Mouse (Mus musculus) v-Abl transformed pro-B cells (cell line): Measurements from ENCODE around the gene Adtrp.

Source experiments
- in situ Hi-C, 2 experiments: fragments of 400-800 bp; cut with MboI; formaldehyde crosslinking; loops; one replicate each; pipeline ENCODE4 v1.15.1; 2025; ENCODE audit not compliant: unreplicated experiment in 2 of 2

The Adtrp gene

DNA sequence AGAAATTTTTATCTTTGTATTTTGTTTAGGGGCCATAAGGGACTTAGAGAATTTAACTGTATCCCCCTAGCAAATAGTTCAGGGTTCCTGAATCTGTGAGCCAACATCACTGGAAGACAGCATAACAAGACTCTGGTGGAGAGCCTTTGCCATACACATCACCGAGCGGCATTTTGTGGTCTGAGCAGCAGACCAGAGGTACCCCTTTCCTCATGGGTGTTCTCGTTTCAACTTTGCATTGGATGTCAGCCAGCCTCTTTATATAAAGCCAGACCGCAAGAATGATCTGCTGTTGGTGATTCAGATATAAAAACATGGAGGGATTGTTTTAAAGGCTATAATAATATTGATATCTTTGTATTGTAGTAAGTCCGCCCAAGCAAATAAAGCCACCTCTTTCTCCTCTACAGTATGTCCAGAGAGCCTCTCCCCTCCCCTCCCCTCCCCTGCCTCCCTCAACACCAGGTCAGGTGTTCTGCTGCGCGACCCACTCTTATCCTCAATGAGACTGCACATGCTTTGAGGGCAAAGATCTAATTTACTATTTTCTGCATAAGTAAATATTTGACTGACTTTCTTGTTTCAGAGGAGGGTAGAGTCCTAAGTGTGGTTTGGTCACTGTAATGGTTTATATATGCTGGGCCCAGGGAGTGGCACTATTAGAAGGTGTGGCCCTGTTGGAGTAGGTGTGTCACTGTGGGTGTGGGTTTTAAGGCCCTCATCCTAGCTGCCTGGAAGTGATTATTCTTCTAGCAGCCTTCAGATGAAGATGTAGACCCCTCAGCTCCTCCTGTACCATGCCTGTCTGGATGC, 62.4 kb downstream of the Adtrp start:
- in situ Hi-C loops, result no loop called here

GRCm38 (mm10) chr13:41780296-41780695, 67.2 kb downstream of the Adtrp start:
- in situ Hi-C loops, result no loop called here

GRCm38 (mm10) chr13:41779603-41780180, 67.8 kb downstream of the Adtrp start:
- in situ Hi-C loops, result no loop called here

DNA sequence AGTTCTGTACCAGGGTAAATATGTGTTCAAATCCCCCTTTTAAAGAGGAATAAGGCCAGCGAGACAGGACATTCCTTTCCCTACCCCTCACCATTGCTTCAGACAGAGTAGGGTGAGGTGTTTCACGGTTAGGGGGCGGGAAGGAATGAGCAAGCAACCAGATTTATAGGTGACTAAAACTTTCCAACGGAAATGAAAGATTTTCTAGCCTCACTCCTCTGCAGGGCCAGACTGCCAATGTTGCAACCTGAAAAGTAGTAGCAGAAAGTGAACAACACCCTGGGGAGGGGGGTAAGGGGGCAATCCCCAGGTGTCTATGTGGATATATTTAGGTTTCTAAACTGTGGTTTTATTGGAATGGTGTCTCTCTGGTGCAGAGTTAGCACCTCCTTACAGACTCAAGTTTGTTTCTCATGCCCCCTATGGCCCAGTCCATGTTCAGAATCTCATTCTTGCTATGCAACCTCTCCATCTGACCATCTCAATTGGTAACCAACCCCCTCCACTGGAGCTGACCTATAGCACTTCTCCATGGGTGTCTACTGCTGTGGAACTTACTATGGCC, 73.6 kb downstream of the Adtrp start:
- in situ Hi-C loops, result no loop called here

GRCm38 (mm10) chr13:41771061-41771460, 76.4 kb downstream of the Adtrp start:
- in situ Hi-C loops, result no loop called here

GRCm38 (mm10) chr13:41767941-41768340, 79.5 kb downstream of the Adtrp start:
- in situ Hi-C loops, result no loop called here

GRCm38 (mm10) chr13:41761986-41762385, 85.5 kb downstream of the Adtrp start:
- in situ Hi-C loops, result no loop called here

DNA sequence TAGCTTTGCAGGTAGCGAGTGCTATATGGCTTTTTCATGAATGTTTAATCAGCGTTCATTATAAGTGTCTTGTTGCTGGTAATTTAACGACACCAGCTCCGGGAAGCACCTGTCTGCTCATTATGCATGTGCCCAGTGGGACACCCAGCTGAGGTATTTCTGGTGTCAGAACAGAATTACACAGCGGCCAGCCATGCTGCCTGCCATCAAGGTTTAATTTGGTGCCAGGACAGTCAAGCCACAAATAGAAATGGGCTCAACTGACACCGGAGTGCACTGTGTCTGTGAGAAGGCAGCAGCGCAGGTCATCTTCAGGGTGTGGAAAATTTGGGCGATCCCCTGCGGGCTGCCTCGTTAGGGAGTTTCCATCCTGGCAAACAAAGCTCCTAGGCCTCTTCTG, 87.0 kb downstream of the Adtrp start:
- in situ Hi-C loops, result no loop called here

- in situ Hi-C loops, result no loop called here
Observed at GRCm38 (mm10) chr13:41758550-41759465, 88.7 kb downstream of the Adtrp start.

- in situ Hi-C loops, result no loop called here
Observed at GRCm38 (mm10) chr13:41753114-41753513, 94.4 kb downstream of the Adtrp start.

- in situ Hi-C loops, result no loop called here
Observed at GRCm38 (mm10) chr13:41750481-41750880, 97.0 kb downstream of the Adtrp start.

DNA sequence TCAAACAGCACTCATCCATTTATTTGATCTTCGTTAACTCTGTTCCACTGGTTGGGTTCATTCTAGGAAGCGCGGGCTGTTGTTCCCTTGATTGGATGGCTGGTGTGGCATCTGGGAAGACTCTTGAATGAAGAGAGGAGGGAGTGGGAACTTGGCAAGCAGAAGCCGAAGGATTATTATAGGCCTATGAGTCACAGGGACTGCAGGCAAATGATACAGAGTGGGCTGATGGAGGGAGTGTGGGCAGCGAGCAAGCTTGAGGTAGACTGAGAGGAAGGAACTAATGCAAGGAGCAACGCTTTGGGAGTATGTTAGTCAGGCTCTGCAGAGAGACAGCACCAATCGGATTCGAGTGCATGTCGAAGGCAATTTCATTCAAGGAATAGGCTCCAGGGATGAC, 98.6 kb downstream of the Adtrp start:
- in situ Hi-C loops, result loop anchor here (5.0 kb wide), 2 partner anchors 493 to 498 kb away; no protein-coding TSS in a partner anchor

- in situ Hi-C loops, result loop anchor here (5.0 kb wide), 2 partner anchors 495 to 500 kb away; no protein-coding TSS in a partner anchor
Observed at GRCm38 (mm10) chr13:41747691-41748090, 99.8 kb downstream of the Adtrp start.

DNA sequence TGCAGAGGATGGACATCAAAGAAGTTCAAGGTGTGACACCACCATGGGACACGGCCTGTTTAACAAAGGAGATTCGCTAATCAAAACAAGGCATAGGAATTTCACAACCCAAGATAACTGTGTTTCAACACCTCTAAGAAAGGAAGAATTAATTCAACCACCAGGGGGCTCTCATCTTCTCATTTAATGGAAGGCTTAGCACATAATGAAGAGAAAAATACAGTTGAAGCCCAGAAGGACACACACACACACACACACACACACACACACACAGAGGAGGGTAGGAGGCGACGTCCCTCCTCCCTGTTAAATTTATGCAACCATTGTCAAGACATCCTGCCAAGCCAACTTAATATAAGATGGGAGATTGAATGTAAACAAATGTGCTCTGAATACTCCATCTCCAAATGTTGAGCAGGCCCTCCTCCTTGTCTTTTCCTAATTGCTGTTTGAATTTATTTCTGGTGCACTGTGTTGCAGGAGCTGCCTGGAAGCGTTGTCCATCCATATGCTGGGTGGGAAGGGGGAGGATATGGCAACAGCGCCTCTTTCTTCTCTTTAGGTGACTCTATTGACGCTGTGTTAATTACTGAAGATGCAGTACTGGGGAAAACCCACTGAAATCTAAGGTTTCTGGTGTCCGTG, 100.4 kb downstream of the Adtrp start:
- in situ Hi-C loops, result loop anchor here (5.0 kb wide), 2 partner anchors 495 to 500 kb away; no protein-coding TSS in a partner anchor

DNA sequence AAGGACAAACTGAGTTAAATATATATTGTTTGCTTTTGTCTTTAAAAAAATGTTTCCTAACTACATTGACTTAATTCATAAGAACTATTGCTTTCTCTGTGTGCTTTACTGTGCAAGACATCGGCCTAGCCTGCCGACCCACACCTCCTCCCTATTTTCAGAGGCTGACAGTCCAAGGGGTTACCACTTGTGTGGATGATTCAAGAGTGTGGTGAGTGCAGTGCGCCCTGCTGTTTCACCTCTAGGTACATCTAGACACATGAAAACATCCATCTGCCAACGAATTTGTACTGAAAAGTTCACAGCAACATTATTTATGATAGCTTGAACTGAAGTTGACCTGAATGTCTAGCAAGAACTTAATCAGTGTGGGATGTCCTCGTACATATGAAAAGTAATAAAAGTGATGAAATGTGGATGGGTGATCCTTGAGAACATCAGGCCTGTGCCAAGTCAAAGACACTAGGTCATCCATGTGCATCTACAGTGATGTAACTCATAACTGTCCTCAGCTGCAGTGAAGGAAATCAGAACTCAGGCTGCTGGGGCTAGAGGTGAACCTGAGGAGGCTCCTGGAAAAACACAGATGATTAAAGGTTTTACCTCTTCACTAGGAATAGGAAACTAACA, 106.9 kb downstream of the Adtrp start:
- in situ Hi-C loops, result no loop called here

DNA sequence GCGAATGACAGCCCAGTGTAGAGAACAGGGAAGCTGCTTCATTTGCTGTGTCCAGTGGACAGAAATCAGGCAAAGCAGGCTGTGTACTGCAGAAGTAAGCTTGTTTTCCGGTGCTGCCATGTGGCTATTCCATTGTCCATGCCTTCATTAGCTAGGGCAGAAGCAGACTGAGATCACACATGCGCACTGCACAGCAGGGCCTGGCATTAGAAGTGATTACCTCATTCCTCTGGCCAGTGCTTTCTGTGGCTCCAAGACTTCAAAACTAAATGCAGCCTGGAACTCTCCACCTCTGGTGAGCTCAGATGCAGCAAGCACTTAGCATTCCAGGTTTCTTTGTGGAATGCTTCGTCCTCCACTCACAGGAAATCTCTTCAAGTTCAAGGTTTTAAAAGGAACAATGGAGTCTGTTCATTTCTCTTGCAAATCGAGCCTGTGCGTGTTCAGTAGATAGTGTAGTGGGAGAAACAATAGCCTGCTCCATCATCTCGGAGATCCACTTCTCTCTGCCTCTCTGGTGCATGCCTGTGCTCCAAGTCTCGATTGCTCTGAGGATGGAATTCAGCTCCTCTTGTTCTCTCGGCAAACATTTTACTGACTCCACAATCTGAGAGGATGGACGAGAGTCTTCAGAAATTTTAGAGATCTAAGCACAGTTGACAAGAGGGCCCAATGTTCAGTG, 109.7 kb downstream of the Adtrp start:
- in situ Hi-C loops, result no loop called here

DNA sequence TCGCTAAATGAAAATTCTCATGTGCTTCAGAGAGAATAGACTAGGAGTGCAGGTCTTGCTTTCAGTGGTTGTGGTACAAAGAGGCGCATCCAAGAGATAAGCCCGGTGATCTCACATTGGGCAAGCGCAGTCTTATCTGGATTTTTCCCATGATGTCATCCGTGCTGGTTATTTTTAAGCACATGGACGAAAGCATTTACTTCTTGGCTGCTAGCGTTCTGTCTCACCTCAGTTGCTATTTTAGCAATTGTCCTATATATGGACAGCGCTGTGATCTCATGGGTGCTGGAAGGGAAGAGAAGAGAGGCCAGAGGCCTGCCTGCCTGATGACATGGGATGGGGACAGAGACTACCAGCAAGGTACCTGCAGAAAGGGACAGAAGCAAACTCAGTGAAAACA, 117.8 kb downstream of the Adtrp start:
- in situ Hi-C loops, result no loop called here

DNA sequence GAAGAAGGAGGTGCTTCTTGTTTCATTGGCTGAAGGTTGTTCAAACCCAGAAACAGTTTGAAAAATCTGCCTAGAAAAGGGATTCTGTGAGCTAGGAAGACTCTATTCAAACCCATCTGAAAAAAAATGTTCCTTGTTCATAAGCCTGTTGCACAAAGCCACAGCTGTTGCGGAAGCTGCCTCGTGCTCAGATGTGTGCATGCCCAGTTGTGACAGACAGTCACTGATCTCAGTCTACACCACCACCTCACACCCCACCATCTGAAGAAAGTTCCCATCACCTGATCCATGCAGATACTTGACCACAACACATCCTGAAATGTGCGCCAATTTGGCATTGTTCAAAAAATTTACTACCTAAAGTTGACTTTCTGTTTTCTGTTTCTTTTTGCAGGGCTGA, 119.7 kb downstream of the Adtrp start:
- in situ Hi-C loops, result no loop called here

DNA sequence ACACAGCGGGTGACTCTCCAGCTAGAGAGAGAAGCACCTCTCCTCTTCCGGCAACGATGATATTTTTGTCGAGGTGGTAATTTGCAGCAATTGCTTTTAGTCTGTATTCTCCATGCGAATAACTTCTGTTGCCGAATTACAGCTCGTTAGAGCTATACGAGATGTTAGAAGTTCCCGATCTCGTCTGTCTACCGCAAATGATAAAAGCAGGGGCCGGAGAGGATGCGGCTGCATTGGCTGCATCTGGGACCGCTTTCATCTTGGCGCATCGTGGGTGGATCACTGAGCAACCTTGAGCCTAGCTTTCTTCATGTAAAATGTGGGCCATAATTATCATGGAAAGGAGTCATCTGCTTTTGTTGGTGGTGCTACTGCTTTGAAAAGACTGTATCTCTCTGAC, 128.2 kb downstream of the Adtrp start:
- in situ Hi-C loops, result loop anchor here (10.0 to 25.0 kb wide), 3 partner anchors 525 to 1118 kb away; no protein-coding TSS in a partner anchor
